Mouse (Mus musculus) C2C12 (cell line): ENCODE measurements at regions not wholly inside any gene's neighbourhood (a gene's known extent, or its start where the extent isn't known, plus 50 kb on each side); places are given as distances from the start of the nearest gene placed in this dataset.

Source experiments
- CEBPB ChIP-seq: IDR thresholded peaks from one replicate; pipeline ENCODE4 v1.6.1; 2011; ENCODE audit warnings: low read depth, mild to moderate bottlenecking, control low read depth, moderate library complexity
- CTCF ChIP-seq: IDR thresholded peaks from one replicate; pipeline ENCODE4 v1.5.1; 2011; ENCODE audit not compliant: control insufficient read depth, insufficient read depth, insufficient read length
- FOSL1 ChIP-seq: IDR thresholded peaks from one replicate; pipeline ENCODE4 v1.8.0; 2011; ENCODE audit warnings: mild to moderate bottlenecking, low read length; ENCODE audit not compliant: poor library complexity, insufficient read depth, severe bottlenecking
- MAX ChIP-seq: IDR thresholded peaks from one replicate; pipeline ENCODE4 v1.6.1; 2011; ENCODE audit warnings: mild to moderate bottlenecking, control low read depth
- MYOD1 ChIP-seq: IDR thresholded peaks from one replicate; pipeline ENCODE4 v1.6.1; 2011; ENCODE audit warnings: low read depth; ENCODE audit not compliant: control insufficient read depth, insufficient read length
- MYOG ChIP-seq: IDR thresholded peaks from one replicate; pipeline ENCODE4 v1.6.1; 2011; ENCODE audit not compliant: control insufficient read depth, insufficient read length; ENCODE audit errors: extremely low read depth
- USF1 ChIP-seq: IDR thresholded peaks from one replicate; pipeline ENCODE4 v1.6.1; 2011; ENCODE audit warnings: low read depth, mild to moderate bottlenecking, control low read depth, moderate library complexity

GRCm38 (mm10) chr10:96797116-96797515 is 180.3 kb downstream of the Btg1 start:
- TF ChIP-seq CTCF: no peak
- no peak for TF ChIP-seq MAX
- TF ChIP-seq USF1: no peak
- TF ChIP-seq MYOD1: no peak
- no peak for TF ChIP-seq MYOG
- TF ChIP-seq CEBPB: no peak
- no peak for TF ChIP-seq FOSL1
